Mouse (Mus musculus) hematopoietic multipotent progenitor cell, adult 10-12 weeks (in vitro differentiated cells): Measurements from ENCODE around the gene Ckap2l. TPM values are rescaled to one million over a fixed set of nuclear protein-coding genes. Genes with fewer than 3 reads are reported as not detected.

ENCODE experiments used
- polyA plus RNA-seq: library from polyadenylated mRNA; stranded (reverse); fragments of >175 nt; gene quantifications from 2 replicates; pipeline ENCODE4 v1.2.3, GENCODE M21; 2012; ENCODE audit warnings: low replicate concordance

Gene Ckap2l
- 7.2 and 10.9 TPM in 2 replicates for polyA plus RNA-seq

GRCm38 (mm10) chr2:129296671-129297588 is at the start of gene Ckap2l:
Ckap2l (minus strand) TSS chr2:129297212.

DNA sequence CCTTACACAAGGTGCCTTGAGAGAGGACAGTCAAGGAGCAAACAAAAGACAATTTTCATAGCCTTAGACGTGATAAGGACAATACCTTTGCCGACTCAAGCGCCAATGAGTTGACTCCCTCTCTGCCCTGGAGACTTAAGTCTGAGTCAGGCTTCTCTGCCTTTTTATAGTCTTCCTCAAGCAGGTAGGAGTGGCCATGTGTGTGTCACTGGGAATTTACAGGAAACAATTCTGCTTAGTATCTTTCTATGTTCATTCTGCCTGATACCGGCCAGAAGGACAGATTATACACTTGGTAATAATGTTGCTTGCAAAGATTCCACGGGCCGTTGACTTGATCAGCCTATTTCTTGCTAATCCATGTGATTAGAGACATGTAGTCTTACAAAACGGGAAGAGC is 12.8 kb upstream of the Ckap2l start, which contains the start of gene Il1a:
Gene Il1a, minus strand, starts transcription at position 137 of the 400 bp plus-strand sequence.

Other genes starting within 250 kb of the Ckap2l start
- not detected in 2 replicates for gene Vinac1, start 249.0 kb downstream of the Ckap2l start, polyA plus RNA-seq
- 1.7 and 2.0 TPM in 2 replicates for gene Ttl, start 231.3 kb downstream of the Ckap2l start, polyA plus RNA-seq
- gene Polr1b, start 196.2 kb downstream of the Ckap2l start, polyA plus RNA-seq, result 6.7 and 10.6 TPM in 2 replicates
- gene Chchd5, start 167.5 kb downstream of the Ckap2l start, polyA plus RNA-seq, result 2.3 and 17.5 TPM in 2 replicates
- gene Slc20a1, start 98.4 kb downstream of the Ckap2l start, polyA plus RNA-seq, result 32.1 and 36.1 TPM in 2 replicates
- gene Il1a, start 12.8 kb upstream of the Ckap2l start, polyA plus RNA-seq, result 0.09 and 0.34 TPM in 2 replicates
- gene Il1b, start 73.9 kb upstream of the Ckap2l start, polyA plus RNA-seq, result 6.3 and 12.8 TPM in 2 replicates
- gene F830045P16Rik, start 239.4 kb upstream of the Ckap2l start, polyA plus RNA-seq, result not detected in 2 replicates